Mouse (Mus musculus): ENCODE data around the gene Hlx.

DNA sequence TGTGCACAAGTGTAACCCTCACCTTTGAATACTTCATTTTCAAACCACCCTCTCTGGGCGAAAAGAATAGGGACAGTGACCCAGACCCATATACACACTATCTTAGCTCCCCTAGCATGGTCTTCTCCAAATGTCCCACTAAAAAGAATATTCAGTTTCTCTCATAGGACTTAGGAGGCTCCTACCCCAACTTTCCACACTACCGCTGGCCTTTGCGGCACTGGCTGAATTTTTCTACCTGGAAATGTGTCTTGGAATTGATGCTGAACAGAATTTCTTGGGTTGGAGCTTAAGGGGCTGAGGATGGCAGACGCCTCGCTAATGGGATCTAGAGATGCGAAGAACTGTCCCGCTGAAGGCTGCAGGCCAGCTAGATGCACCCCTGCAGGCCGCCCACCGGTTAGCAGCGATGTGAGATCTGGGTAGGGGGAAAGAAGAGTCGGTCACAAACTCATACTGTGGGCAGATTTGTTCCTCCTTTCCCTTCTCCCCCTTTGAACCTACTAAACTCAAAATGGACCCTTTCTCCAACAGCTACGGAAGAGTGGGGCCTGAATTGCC is 1.9 kb downstream of the Hlx start:
- TF ChIP-seq CTCF (IDR thresholded peaks at IDR 0.05; ENCODE audit: control insufficient read depth, insufficient read depth, insufficient read length) (no peak), MYOD1 (IDR thresholded peaks at IDR 0.05; ENCODE audit: control insufficient read depth, insufficient read length, low read depth) (no peak)
